Mouse (Mus musculus) left cerebral cortex, postnatal 36 days (tissue): ENCODE measurements at regions not wholly inside any gene's neighbourhood (a gene's known extent, or its start where the extent isn't known, plus 50 kb on each side); places are given as distances from the start of the nearest gene placed in this dataset.

Experiments used
- DNase-seq, 2 experiments: peaks; one replicate each; pipeline ENCODE4 v3.0.0; 2021 to 2022; ENCODE audit warnings: low spot score in 2 of 2, mixed read lengths in 1 of 2
- intact Hi-C: fragments of 180-260 bp; cut with DNase I; formaldehyde crosslinking; loops from one replicate; pipeline ENCODE4 v1.15.1; 2025

- DNase-seq = no peak
Observed at GRCm38 (mm10) chr3:60407426-60407825, 65.2 kb upstream of the Mbnl1 start.

GRCm38 (mm10) chr3:60407906-60408305 is 64.7 kb upstream of the Mbnl1 start:
- no peak for DNase-seq
- intact Hi-C loops = no loop called here

More at GRCm38 (mm10) chr3:60407426-60407825, 65.2 kb upstream of the Mbnl1 start:
- intact Hi-C loops = no loop called here

- intact Hi-C loops = no loop called here
- DNase-seq = peak; percentile 12 to 13
Observed at GRCm38 (mm10) chr3:60408553-60409282, 63.9 kb upstream of the Mbnl1 start.

- intact Hi-C loops = no loop called here
- DNase-seq = no peak
Observed at GRCm38 (mm10) chr3:60409283-60409633, 63.4 kb upstream of the Mbnl1 start.

GRCm38 (mm10) chr3:60411746-60412145 is 60.9 kb upstream of the Mbnl1 start:
- intact Hi-C loops = no loop called here
- no peak for DNase-seq

GRCm38 (mm10) chr3:60412206-60412605 is 60.4 kb upstream of the Mbnl1 start:
- intact Hi-C loops = no loop called here
- DNase-seq = no peak

- no peak for DNase-seq
- intact Hi-C loops = no loop called here
Observed at GRCm38 (mm10) chr3:60413749-60414148, 58.9 kb upstream of the Mbnl1 start.

GRCm38 (mm10) chr3:60417001-60417400 is 55.6 kb upstream of the Mbnl1 start:
- intact Hi-C loops = no loop called here
- DNase-seq = no peak

GRCm38 (mm10) chr3:60418652-60419051 is 54.0 kb upstream of the Mbnl1 start:
- intact Hi-C loops = no loop called here
- DNase-seq = no peak

GRCm38 (mm10) chr3:60419216-60419615 is 53.4 kb upstream of the Mbnl1 start:
- DNase-seq = no peak
- intact Hi-C loops = no loop called here
